Mouse (Mus musculus) midbrain, embryonic 16.5 days (tissue): ENCODE measurements around the gene Olfr211. TPM values are rescaled to one million over a fixed set of nuclear protein-coding genes. Genes with fewer than 3 reads are reported as not detected.
A peak's percentile ranks its signal among the peaks of the same experiment; 100 is the strongest.

Source experiments
- ATAC-seq: fragments of 200-750 bp; cut with Nextera tagmentation; 2 replicates; pipeline ENCODE4 v1.8.0; 2017; ENCODE audit warnings: moderate TSS enrichment
- H3K27ac ChIP-seq: fragments of 300-500 bp; sonication (generic); 2 replicates; pipeline ENCODE4 v1.5.1; 2014; ENCODE audit warnings: mild to moderate bottlenecking, low read length, mixed read lengths
- H3K27me3 ChIP-seq: fragments of 300-500 bp; sonication (generic); 2 replicates; pipeline ENCODE4 v1.6.1; 2014; ENCODE audit warnings: low read depth, low read length, mixed read lengths; ENCODE audit not compliant: control insufficient read depth, insufficient read depth
- H3K36me3 ChIP-seq: fragments of 300-500 bp; sonication (generic); 2 replicates; pipeline ENCODE4 v1.6.1; 2014; ENCODE audit warnings: mild to moderate bottlenecking, low read length, moderate library complexity, mixed read lengths; ENCODE audit not compliant: control insufficient read depth, insufficient read depth
- H3K4me1 ChIP-seq: fragments of 300-500 bp; sonication (generic); 2 replicates; pipeline ENCODE4 v1.6.1; 2014; ENCODE audit warnings: mild to moderate bottlenecking, low read length, mixed read lengths; ENCODE audit not compliant: control insufficient read depth, insufficient read depth
- H3K4me2 ChIP-seq: fragments of 300-500 bp; sonication (generic); 2 replicates; pipeline ENCODE4 v1.6.1; 2014; ENCODE audit warnings: mild to moderate bottlenecking, low read length, mixed read lengths
- H3K4me3 ChIP-seq: fragments of 300-500 bp; sonication (generic); 2 replicates; pipeline ENCODE4 v1.5.1; 2014; ENCODE audit warnings: low read depth, mild to moderate bottlenecking, low read length, moderate library complexity, mixed read lengths
- H3K9ac ChIP-seq: fragments of 300-500 bp; sonication (generic); 2 replicates; pipeline ENCODE4 v1.6.1; 2014; ENCODE audit warnings: low read depth, low read length, mixed read lengths
- H3K9me3 ChIP-seq: fragments of 300-500 bp; sonication (generic); replicated peaks from 2 replicates; pipeline ENCODE4 v1.6.1; 2014; ENCODE audit warnings: mild to moderate bottlenecking, low read length, mixed read lengths; ENCODE audit not compliant: control insufficient read depth, poor library complexity, severe bottlenecking
- WGBS: fragments of 180-500 bp; shearing (Covaris S2); extraction: QIAGEN DNeasy Blood & Tissue Kit; methylation state at CpG from one replicate; pipeline ENCODE4 v1.1.7; 2014; 5-methylcytosine and 5-hydroxymethylcytosine counted together
- polyA plus RNA-seq: library from polyadenylated mRNA; unstranded; fragments of >200 nt; fragmentation: Nextera tagmentation; extraction: Ambion mirVana; gene quantifications from 2 replicates; pipeline ENCODE4 v1.2.1, GENCODE M21; 2015

Gene Olfr211
- not detected in 2 replicates for polyA plus RNA-seq

GRCm38 (mm10) chr6:116488791-116489190 is at the start of gene Olfr211:
Gene Olfr211, plus strand, starts transcription at chr6:116489091.
- Histone ChIP-seq H3K9me3 (no peaks in the 10 kb centered on the region; the same call in 1 of the 2 replicates), H3K27me3 (no peaks in the 10 kb centered on the region), H3K9ac (no peak within 1 kb of the TSS), H3K27ac (no peak within 1 kb of the TSS), H3K4me2 (no peak within 1 kb of the TSS), H3K36me3 (no peaks in the 10 kb centered on the region), H3K4me3 (no peak within 1 kb of the TSS), H3K4me1 (peaks cover 4% of the 10 kb centered on the region; the same call in 1 of the 2 replicates)
- 65% methylated on average over 4 of the region's 4 CpGs for WGBS
- ATAC-seq = no peak

- H3K4me2 ChIP-seq = no peak overlapping the region
- H3K9ac ChIP-seq = no peak overlapping the region
- H3K4me1 ChIP-seq = no peaks in the 10 kb centered on the region
- H3K9me3 ChIP-seq = no peaks in the 10 kb centered on the region
- no peaks in the 10 kb centered on the region for H3K27me3 ChIP-seq
- H3K4me3 ChIP-seq = no peak overlapping the region
- no peak overlapping the region for H3K27ac ChIP-seq
- no peak for ATAC-seq
- WGBS = 92% methylated on average over 6 of the region's 6 CpGs
- no peaks in the 10 kb centered on the region for H3K36me3 ChIP-seq
Measured at GRCm38 (mm10) chr6:116439531-116439930, 49.4 kb upstream of the Olfr211 start.

GRCm38 (mm10) chr6:116440447-116440846 is 48.4 kb upstream of the Olfr211 start:
- Histone ChIP-seq H3K9ac (no peak overlapping the region), H3K9me3 (no peaks in the 10 kb centered on the region), H3K27ac (no peak overlapping the region), H3K4me2 (no peak overlapping the region), H3K27me3 (no peaks in the 10 kb centered on the region), H3K4me3 (no peak overlapping the region), H3K4me1 (no peaks in the 10 kb centered on the region), H3K36me3 (no peaks in the 10 kb centered on the region)
- 77% methylated on average over 4 of the region's 4 CpGs for WGBS
- no peak for ATAC-seq

GRCm38 (mm10) chr6:116440849-116441248 is 48.0 kb upstream of the Olfr211 start:
- Histone ChIP-seq H3K36me3 (no peaks in the 10 kb centered on the region), H3K9me3 (no peaks in the 10 kb centered on the region), H3K4me1 (no peaks in the 10 kb centered on the region), H3K27me3 (no peaks in the 10 kb centered on the region), H3K9ac (no peak overlapping the region), H3K27ac (no peak overlapping the region), H3K4me3 (no peak overlapping the region), H3K4me2 (no peak overlapping the region)
- ATAC-seq = no peak
- 89% methylated on average over 4 of the region's 4 CpGs for WGBS

- WGBS = 71% methylated on average over 4 of the region's 4 CpGs
Measured at GRCm38 (mm10) chr6:116455781-116456180, 33.1 kb upstream of the Olfr211 start.

GRCm38 (mm10) chr6:116456482-116456881 is 32.4 kb upstream of the Olfr211 start:
- no peak for ATAC-seq
- 91% methylated on average over 1 of the region's 1 CpGs for WGBS
- peaks cover 6% of the 10 kb centered on the region; the same call in 1 of the 2 replicates for H3K4me1 ChIP-seq

More at GRCm38 (mm10) chr6:116455781-116456180, 33.1 kb upstream of the Olfr211 start:
- H3K4me2 ChIP-seq = no peak overlapping the region
- H3K4me3 ChIP-seq = no peak overlapping the region
- H3K27me3 ChIP-seq = peaks cover 11% of the 10 kb centered on the region; the same call in 1 of the 2 replicates
- ATAC-seq = no peak
- H3K9me3 ChIP-seq = 0 out of 2 replicates have a peak, but pooled peaks cover 3% of the 10 kb centered on the region
- no peak overlapping the region for H3K9ac ChIP-seq
- H3K27ac ChIP-seq = no peak overlapping the region
- H3K4me1 ChIP-seq = peaks cover 3% of the 10 kb centered on the region; the same call in 1 of the 2 replicates
- H3K36me3 ChIP-seq = no peaks in the 10 kb centered on the region

GRCm38 (mm10) chr6:116458728-116459127 is 30.2 kb upstream of the Olfr211 start:
- H3K27ac ChIP-seq = no peak overlapping the region
- WGBS = 83% methylated on average over 4 of the region's 4 CpGs
- H3K9ac ChIP-seq = no peak overlapping the region
- H3K27me3 ChIP-seq = peaks cover 16% of the 10 kb centered on the region
- peaks cover 6% of the 10 kb centered on the region; the same call in 1 of the 2 replicates for H3K4me1 ChIP-seq
- H3K9me3 ChIP-seq = no peaks in the 10 kb centered on the region
- ATAC-seq = no peak
- no peaks in the 10 kb centered on the region for H3K36me3 ChIP-seq
- no peak overlapping the region for H3K4me2 ChIP-seq
- H3K4me3 ChIP-seq = no peak overlapping the region

More at GRCm38 (mm10) chr6:116456482-116456881, 32.4 kb upstream of the Olfr211 start:
- Histone ChIP-seq H3K9ac (no peak overlapping the region), H3K9me3 (0 out of 2 replicates have a peak, but pooled peaks cover 3% of the 10 kb centered on the region), H3K27ac (no peak overlapping the region), H3K4me3 (no peak overlapping the region), H3K4me2 (no peak overlapping the region), H3K27me3 (peaks cover 11% of the 10 kb centered on the region), H3K36me3 (no peaks in the 10 kb centered on the region)

GRCm38 (mm10) chr6:116459232-116459631 is 29.7 kb upstream of the Olfr211 start:
- H3K4me3 ChIP-seq = no peak overlapping the region
- WGBS = 82% methylated on average over 2 of the region's 2 CpGs
- no peak for ATAC-seq
- no peaks in the 10 kb centered on the region for H3K9me3 ChIP-seq
- peaks cover 16% of the 10 kb centered on the region for H3K27me3 ChIP-seq
- peaks cover 6% of the 10 kb centered on the region; the same call in 1 of the 2 replicates for H3K4me1 ChIP-seq
- H3K9ac ChIP-seq = no peak overlapping the region
- no peaks in the 10 kb centered on the region for H3K36me3 ChIP-seq
- H3K27ac ChIP-seq = no peak overlapping the region
- no peak overlapping the region for H3K4me2 ChIP-seq

- WGBS = 2% methylated on average over 43 of the region's 43 CpGs
- Histone ChIP-seq H3K4me2 (peak within 1 kb of the TSS; percentile 71), H3K9me3 (no peaks in the 10 kb centered on the region), H3K36me3 (no peaks in the 10 kb centered on the region), H3K4me3 (peak within 1 kb of the TSS; percentile 40), H3K27ac (no peak within 1 kb of the TSS), H3K27me3 (peaks cover 16% of the 10 kb centered on the region), H3K9ac (peak within 1 kb of the TSS; percentile 41; the same call in 1 of the 2 replicates), H3K4me1 (peaks cover 6% of the 10 kb centered on the region; the same call in 1 of the 2 replicates)
- 0 out of 2 replicates have a peak, but pooled peaks have one; percentile 39 for ATAC-seq
Measured at GRCm38 (mm10) chr6:116460544-116461283, 28.2 kb upstream of the Olfr211 start, which contains the start of gene Alox5. Gene Alox5, minus strand, starts transcription at chr6:116461178.
